Mouse (Mus musculus) monocyte, adult 2 months (primary cell): ENCODE measurements around the gene Arhgap29.
A peak's percentile ranks its signal among the peaks of the same experiment; 100 is the strongest.

Source experiments
- DNase-seq, 2 experiments: peaks; one replicate each; pipeline ENCODE4 v3.0.0; 2022; ENCODE audit warnings: low spot score in 2 of 2, low read depth in 1 of 2

Gene Arhgap29

GRCm38 (mm10) chr3:121941204-121941745, 11.1 kb upstream of the Arhgap29 start:
- DNase-seq = no peak

DNA sequence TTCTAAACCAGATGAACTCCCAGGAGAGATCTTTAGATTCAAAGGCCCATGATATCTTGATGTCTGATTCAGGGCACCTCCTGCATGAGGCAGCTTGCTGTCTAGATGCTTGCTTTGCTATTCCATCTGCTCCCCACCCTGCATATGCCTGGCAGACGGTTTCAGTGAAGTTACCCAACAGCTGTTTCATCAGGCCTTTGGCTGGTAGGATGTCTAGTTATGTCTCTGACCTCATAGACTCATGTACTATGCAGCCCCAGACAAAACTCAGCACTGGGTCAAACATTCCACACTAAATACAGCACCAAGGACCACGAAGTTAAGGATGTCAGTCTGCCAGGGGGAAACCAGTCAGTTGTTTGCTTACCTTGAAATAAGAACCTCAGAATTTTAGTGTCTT, 6.4 kb upstream of the Arhgap29 start:
- no peak for DNase-seq

DNA sequence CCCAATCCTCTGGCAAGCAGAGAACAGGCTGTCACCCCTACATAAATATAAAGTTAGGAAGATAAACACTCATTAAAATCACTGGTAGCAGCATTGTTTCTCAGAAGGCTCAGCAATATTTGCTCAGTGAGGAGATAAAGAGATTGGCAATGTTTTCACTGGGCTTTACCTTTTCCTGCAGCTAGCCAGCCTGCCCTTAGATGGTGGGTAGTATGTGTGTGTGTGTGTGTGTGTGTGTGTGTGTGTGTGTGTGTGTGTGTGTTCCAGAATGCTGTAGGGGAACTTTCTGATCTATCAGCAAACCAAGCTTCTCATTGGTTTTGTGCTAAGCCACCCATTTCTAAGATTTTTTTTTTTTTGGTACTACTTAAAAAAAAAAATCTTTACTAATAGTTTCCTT, 5.6 kb upstream of the Arhgap29 start:
- DNase-seq = no peak

DNA sequence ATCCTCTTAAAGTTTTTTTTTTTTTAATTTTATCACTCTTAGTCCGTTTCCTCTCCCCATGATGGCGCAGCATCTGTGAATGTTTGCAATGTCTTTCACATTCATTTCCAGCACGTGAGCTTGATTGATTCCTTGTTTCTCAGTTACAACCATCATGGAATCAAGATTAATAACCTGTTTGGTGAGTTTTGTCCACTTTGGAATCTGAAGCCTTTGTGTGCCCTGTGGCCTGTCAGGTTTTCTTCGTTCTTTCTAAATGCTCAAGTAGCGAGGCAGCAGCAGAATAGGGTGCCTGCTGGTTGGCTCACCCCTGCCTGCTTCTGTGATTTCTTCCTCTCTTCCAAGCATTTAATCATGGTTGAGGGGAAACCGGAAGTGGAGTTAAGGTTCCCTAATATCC, 2.2 kb upstream of the Arhgap29 start:
- no peak for DNase-seq

DNA sequence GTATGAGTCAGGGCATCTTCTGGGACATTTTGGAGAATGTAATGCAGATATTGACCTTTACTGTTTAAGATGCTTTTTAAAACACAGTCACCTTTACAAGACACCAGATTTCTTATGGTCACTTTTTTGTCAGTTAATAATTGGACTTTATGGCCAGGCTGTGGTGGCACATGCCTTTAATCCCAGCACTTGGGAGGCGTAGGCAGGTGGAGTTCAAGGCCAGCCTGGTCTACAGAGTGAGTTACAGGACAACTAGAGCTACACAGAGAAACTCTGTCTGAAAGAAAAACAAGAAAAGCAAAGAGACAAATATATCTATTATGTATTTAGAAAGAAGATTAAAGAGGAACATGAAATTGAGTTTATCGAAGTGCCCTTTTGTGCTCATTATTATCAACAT, 1.2 kb upstream of the Arhgap29 start:
- no peak for DNase-seq

- peak in 1 of 2 experiments; percentile 3 for DNase-seq
Measured at GRCm38 (mm10) chr3:121953049-121953432, 700 bp downstream of the Arhgap29 start.

GRCm38 (mm10) chr3:121953433-121954161, 1.3 kb downstream of the Arhgap29 start:
- DNase-seq = no peak

DNA sequence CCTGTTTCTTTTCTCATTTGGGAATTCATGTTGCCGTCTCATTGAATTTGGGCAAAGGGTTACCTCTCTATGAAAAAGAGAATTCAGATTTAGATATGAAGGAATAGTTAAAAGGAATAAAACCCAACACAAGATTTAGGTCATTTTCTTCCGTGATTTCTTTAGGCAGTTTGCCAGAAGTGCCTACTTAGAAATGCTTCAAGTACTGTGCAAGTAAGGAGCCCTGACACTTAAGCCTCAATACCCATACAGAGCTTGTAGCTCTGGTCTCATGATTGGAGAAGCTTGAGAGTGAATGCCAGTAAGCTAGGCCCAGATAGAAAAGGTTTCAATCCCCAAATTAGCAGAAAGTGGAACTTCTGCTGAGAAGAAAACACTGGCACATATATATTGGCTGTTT, 2.1 kb downstream of the Arhgap29 start:
- no peak for DNase-seq

- DNase-seq = no peak
Measured at GRCm38 (mm10) chr3:121955527-121955926, 3.2 kb downstream of the Arhgap29 start.

- no peak for DNase-seq
Measured at GRCm38 (mm10) chr3:121956789-121957188, 4.4 kb downstream of the Arhgap29 start.

- no peak for DNase-seq
Measured at GRCm38 (mm10) chr3:121957606-121958344, 5.4 kb downstream of the Arhgap29 start.

- DNase-seq = no peak
Measured at GRCm38 (mm10) chr3:121964173-121964572, 11.8 kb downstream of the Arhgap29 start.

GRCm38 (mm10) chr3:121967681-121968476, 15.5 kb downstream of the Arhgap29 start:
- DNase-seq = peak in 1 of 2 experiments; percentile 15

DNA sequence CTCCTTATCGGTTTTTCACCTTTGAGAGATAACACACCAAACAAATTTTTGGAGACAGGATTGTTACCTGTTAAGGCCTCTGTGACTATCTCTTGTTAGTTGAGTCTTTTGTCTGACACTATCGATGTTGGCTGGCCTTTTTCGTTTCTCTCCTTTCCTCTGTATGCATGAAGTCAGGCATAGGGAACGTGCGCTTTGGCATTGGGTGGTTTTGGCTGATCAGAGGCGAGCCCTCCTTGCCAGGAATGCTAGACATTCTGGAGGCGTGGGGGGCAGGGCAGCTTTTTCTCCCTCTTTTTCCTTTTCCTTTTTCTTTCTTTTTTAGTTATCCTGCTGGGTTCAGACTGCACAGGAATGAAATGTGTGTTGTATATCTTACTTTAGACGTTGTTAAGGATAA, 16.3 kb downstream of the Arhgap29 start:
- DNase-seq = no peak

DNA sequence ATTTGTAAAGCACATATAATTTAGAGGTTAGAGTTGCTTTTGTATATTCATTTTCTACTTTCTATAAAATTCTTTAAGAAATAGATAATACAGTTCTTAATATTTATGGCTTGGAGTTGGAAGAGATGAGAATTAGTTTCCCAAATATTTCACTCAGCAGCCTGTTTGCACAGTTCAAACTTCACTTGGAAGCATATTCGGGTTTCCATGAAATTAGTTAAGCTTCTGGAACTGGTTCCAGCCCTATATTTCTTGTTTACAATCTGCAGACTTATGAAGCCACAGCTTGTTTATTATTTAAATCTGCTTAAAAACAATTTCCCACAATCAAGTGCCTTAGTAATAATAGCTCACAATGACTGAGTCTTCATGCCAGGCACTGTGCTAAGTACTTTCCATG, 17.1 kb downstream of the Arhgap29 start:
- DNase-seq = no peak

DNA sequence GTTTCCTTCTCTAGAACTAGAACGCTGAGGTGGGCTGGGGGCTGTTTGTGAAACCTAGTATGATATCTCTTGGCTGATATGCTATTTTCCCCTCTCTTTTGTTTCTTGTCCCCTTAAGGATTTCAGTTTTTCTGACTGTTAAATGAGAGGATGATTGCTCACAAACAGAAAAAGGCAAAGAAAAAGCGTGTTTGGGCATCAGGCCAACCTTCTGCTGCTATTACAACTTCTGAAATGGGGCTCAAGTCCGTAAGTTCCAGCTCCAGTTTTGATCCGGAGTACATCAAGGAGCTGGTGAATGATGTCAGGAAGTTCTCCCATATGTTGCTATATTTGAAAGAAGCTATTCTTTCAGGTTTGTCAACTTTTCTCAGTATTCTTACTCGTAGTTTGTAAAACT, 21.4 kb downstream of the Arhgap29 start:
- no peak for DNase-seq

GRCm38 (mm10) chr3:121975381-121975780, 23.0 kb downstream of the Arhgap29 start:
- no peak for DNase-seq

- DNase-seq = no peak
Measured at GRCm38 (mm10) chr3:121981306-121981705, 29.0 kb downstream of the Arhgap29 start.

GRCm38 (mm10) chr3:121982450-121982849, 30.1 kb downstream of the Arhgap29 start:
- no peak for DNase-seq

- no peak for DNase-seq
Measured at GRCm38 (mm10) chr3:121995125-121995524, 42.8 kb downstream of the Arhgap29 start.

DNA sequence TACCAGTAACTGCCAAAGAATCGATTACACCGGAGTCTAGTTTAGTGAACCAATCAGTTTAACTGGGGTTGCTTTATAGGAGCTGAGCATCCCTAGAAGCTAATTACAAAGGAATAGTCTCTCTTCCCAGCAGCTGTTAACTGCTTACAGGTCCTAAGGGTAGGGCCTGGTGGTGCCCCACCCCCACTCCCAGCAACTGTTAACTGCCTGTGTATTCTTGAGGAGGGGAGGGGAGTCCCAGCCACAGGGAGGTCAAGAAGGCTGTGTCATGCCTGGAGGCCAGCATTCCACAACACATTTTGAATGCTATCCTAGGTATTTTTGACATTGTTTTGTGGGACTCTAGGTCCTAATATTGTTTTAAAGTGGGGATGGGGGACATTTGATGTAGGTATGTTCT, 47.6 kb downstream of the Arhgap29 start:
- DNase-seq = no peak

- DNase-seq = no peak
Measured at GRCm38 (mm10) chr3:122001568-122001967, 49.2 kb downstream of the Arhgap29 start.
